Mouse (Mus musculus) hindbrain, embryonic 16.5 days (tissue): Measurements from ENCODE around the gene Fance. TPM values are rescaled to one million over a fixed set of nuclear protein-coding genes. Genes with fewer than 3 reads are reported as not detected.

ENCODE experiments used
- ATAC-seq: fragments of 200-750 bp; cut with Nextera tagmentation; 2 replicates; pipeline ENCODE4 v1.8.0; 2017; ENCODE audit warnings: moderate TSS enrichment, moderate library complexity
- H3K27ac ChIP-seq: fragments of 300-500 bp; sonication (generic); 2 replicates; pipeline ENCODE4 v1.5.1; 2014; ENCODE audit warnings: low read depth, mild to moderate bottlenecking, control low read depth, low read length, moderate library complexity
- H3K27me3 ChIP-seq: fragments of 300-500 bp; sonication (generic); replicated peaks from 2 replicates; pipeline ENCODE4 v1.6.1; 2014; ENCODE audit warnings: low read length; ENCODE audit not compliant: control insufficient read depth, insufficient read depth
- H3K36me3 ChIP-seq: fragments of 300-500 bp; sonication (generic); 2 replicates; pipeline ENCODE4 v1.6.1; 2014; ENCODE audit warnings: mild to moderate bottlenecking, low read length, moderate library complexity, mixed read lengths; ENCODE audit not compliant: control insufficient read depth, insufficient read depth
- H3K4me1 ChIP-seq: fragments of 300-500 bp; sonication (generic); 2 replicates; pipeline ENCODE4 v1.6.1; 2014; ENCODE audit warnings: low read depth, low read length; ENCODE audit not compliant: control insufficient read depth, insufficient read depth
- H3K4me2 ChIP-seq: fragments of 300-500 bp; sonication (generic); 2 replicates; pipeline ENCODE4 v1.6.1; 2014; ENCODE audit warnings: mild to moderate bottlenecking, low read length, control low read depth, moderate library complexity
- H3K4me3 ChIP-seq: fragments of 300-500 bp; sonication (generic); 2 replicates; pipeline ENCODE4 v1.5.1; 2014; ENCODE audit warnings: mild to moderate bottlenecking, low read length, control low read depth, moderate library complexity
- H3K9ac ChIP-seq: fragments of 300-500 bp; sonication (generic); 2 replicates; pipeline ENCODE4 v1.6.1; 2014; ENCODE audit warnings: low read depth, mild to moderate bottlenecking, control low read depth, low read length, moderate library complexity
- H3K9me3 ChIP-seq: fragments of 300-500 bp; sonication (generic); 2 replicates; pipeline ENCODE4 v1.6.1; 2014; ENCODE audit warnings: mild to moderate bottlenecking, low read length, moderate library complexity; ENCODE audit not compliant: control insufficient read depth
- WGBS: fragments of 180-500 bp; shearing (Covaris S2); extraction: QIAGEN DNeasy Blood & Tissue Kit; methylation state at CpG from one replicate; pipeline ENCODE4 v1.1.7; 2014; 5-methylcytosine and 5-hydroxymethylcytosine counted together
- polyA plus RNA-seq: library from polyadenylated mRNA; unstranded; fragments of >200 nt; fragmentation: Nextera tagmentation; extraction: Ambion mirVana; gene quantifications from 2 replicates; pipeline ENCODE4 v1.2.1, GENCODE M21; 2015

Gene Fance
- 25.0 and 25.7 TPM in 2 replicates for polyA plus RNA-seq

DNA sequence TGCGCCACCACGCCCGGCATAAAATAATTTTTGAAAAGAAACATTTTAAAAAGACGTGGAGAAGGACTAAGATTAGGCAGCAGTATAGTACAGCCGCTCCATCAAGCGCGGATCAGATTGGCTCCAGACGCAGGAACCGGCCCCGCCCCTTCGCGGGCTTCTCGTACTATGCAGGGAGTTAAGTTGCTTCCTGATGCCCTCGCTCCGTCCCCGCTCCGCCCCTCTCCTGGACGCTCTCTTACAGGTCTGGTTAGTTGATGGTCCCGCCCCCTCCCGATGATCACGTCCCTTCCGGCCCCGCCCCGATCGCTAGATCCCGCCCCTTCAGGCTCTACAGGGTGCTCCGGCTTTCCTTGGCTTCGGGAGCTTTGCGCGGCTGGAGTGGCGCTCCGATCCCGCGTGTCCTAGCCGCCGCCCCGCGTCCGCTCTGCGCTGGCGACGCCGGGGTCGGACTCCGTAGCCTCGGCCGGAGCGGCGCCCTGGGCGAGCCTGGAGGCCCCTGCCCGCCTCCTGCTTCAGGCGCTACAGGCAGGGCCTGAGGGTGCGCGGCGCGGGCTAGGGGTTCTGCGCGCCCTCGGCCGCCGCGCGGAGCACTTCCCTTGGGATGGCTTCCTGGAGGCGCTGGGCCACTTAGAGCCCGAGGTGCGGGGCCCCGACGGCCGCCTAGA is at the start of gene Fance:
Gene Fance, plus strand, starts transcription at position 308 of the 668 bp plus-strand sequence.
- Histone ChIP-seq H3K27ac (peak within 1 kb of the TSS; percentile 88), H3K4me2 (peak within 1 kb of the TSS; percentile 84), H3K27me3 (no peaks in the 10 kb centered on the region), H3K9me3 (no peaks in the 10 kb centered on the region), H3K4me3 (peak within 1 kb of the TSS; percentile 60), H3K36me3 (peaks cover 10% of the 10 kb centered on the region), H3K4me1 (peaks cover 15% of the 10 kb centered on the region), H3K9ac (peak within 1 kb of the TSS; percentile 80)
- ATAC-seq: peak; percentile 98
- WGBS: under 1% methylated on average over 67 of the region's 69 CpGs

DNA sequence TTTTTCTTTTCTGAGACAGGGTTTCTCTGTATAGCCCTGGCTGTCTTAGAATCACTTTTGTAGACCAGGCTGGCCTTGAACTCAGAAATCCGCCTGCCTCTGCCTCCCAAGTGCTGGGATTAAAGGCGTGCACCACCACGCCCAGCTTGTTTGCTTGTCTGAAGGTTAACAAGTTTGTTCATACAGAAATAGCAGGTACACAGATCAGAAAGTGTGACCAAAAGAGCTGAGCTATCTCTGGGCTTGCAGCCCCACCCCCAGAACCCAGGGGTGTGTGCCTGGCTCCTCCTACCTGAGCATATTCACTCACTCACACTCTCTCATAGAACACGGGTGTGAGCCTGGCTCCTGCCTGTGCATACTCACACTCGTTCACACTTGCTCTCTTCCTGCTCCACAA is 46.1 kb upstream of the Fance start:
- no peak overlapping the region for H3K27ac ChIP-seq
- no peak for ATAC-seq
- H3K9me3 ChIP-seq: no peaks in the 10 kb centered on the region
- no peak overlapping the region for H3K9ac ChIP-seq
- no peaks in the 10 kb centered on the region for H3K27me3 ChIP-seq
- no peaks in the 10 kb centered on the region; the same call in 1 of the 2 replicates for H3K4me1 ChIP-seq
- H3K36me3 ChIP-seq: no peaks in the 10 kb centered on the region
- H3K4me3 ChIP-seq: no peak overlapping the region
- 90% methylated on average over 5 of the region's 5 CpGs for WGBS
- H3K4me2 ChIP-seq: no peak overlapping the region

DNA sequence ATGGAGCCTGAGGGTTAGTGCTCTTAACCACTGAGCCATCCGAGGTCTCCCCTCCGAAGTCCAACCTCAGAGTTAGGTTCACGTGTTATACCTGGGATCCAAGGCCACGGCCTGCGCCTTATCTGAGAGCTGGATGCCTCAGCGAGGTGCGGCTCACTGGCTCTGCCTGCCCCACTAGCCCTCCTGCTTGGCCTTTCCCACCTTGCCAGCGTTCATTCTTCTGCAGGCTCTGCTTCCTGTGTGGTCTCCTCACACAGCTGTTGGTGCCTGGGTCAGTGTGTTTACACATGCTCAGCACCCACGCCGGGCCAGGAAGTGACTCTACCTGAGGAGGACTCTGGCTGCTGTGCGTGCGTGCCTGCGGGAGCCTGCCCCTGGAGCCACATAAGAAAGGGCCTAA is 43.2 kb upstream of the Fance start:
- no peaks in the 10 kb centered on the region for H3K4me1 ChIP-seq
- H3K9me3 ChIP-seq: no peaks in the 10 kb centered on the region
- 86% methylated on average over 13 of the region's 13 CpGs for WGBS
- no peak overlapping the region; the same call in 1 of the 2 replicates for H3K9ac ChIP-seq
- no peak overlapping the region for H3K27ac ChIP-seq
- no peaks in the 10 kb centered on the region for H3K27me3 ChIP-seq
- no peaks in the 10 kb centered on the region for H3K36me3 ChIP-seq
- ATAC-seq: no peak
- H3K4me2 ChIP-seq: no peak overlapping the region
- H3K4me3 ChIP-seq: no peak overlapping the region

DNA sequence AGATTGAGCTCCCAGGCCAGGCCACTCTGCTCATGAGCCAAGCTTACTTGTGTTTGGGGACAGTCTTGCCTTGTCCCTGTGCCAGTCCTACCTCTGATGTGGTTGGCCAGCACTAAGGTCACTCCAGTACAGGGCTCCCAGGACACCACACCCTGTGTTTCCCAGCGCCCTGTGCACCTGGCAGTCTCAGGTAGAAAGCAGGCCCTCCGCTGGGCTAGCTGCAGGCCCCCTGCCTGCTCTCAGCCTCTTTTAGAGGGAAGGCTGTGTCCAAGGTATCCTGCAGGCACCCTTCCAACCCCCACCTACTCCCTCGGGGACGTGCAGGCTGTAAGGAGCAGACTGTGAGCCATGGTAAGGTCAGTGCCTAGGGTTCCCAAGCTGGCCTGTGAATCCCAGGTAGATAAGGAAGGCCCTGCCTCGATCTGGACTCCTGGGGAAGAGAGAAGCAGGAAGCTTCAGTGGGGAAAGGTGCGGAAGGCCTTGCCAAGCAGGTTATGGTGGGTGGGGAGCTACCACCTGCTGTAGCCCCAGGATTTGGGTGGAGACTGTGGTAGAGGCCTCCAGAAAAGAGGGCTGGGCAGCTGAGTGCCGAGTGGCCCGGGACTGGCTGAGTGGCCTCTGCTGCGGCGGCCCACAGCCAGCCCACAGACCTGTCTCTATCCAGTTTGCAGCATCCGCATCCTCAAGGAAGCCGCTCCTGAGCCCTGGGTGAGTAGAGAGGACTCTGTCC is 41.6 kb upstream of the Fance start:
- no peak for ATAC-seq
- Histone ChIP-seq H3K27me3 (no peaks in the 10 kb centered on the region), H3K4me3 (no peak overlapping the region), H3K4me2 (no peak overlapping the region), H3K9ac (no peak overlapping the region; the same call in 1 of the 2 replicates), H3K27ac (no peak overlapping the region), H3K36me3 (no peaks in the 10 kb centered on the region), H3K4me1 (no peaks in the 10 kb centered on the region), H3K9me3 (no peaks in the 10 kb centered on the region)
- 84% methylated on average over 12 of the region's 12 CpGs for WGBS

DNA sequence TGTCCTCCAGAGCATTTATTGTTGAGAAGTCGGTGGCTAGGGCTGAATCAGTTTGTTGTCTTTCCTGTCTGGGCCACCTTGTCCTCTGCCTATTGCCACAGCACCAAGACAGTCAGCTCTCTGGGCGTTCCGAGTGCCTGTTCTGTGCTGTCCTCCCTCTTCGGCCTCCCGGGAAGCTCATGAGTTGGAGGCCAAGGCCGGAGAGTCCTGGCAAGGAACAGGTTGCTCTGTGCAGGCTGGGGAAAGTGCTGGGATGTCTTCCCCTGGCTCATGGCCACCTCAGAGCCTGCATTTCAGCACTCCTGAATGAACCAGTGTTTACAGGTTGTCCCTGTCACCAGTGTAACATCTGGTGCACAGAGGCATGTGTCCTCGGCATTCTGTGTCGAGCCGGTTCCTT is 41.0 kb upstream of the Fance start:
- no peak for ATAC-seq

DNA sequence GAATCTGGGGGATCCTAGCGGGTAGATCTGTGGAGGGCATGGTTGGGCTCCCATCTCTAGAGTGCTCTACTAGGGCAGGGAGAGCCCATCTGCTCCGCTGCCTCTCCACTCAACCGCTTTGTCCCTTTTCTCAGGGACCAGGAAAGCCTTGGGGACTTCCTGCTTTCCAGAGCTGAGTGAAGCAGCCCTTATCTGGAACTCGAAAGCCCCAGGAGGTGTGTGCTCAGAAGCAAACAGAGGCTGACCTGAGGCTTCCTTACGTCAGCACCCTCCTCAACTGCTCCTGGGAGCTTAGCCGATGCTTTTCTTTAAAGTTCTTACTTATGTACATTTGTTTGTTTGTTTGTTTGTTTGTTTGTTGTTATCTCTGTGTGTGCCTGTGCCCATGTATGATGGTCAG is 40.5 kb upstream of the Fance start:
- 79% methylated on average over 6 of the region's 6 CpGs for WGBS

More for the DNA sequence above, 41.0 kb upstream of the Fance start:
- H3K4me1 ChIP-seq: peaks cover 4% of the 10 kb centered on the region; the same call in 1 of the 2 replicates
- no peaks in the 10 kb centered on the region for H3K9me3 ChIP-seq
- 89% methylated on average over 9 of the region's 9 CpGs for WGBS
- H3K27ac ChIP-seq: no peak overlapping the region
- no peak overlapping the region; the same call in 1 of the 2 replicates for H3K9ac ChIP-seq
- H3K4me2 ChIP-seq: no peak overlapping the region
- no peaks in the 10 kb centered on the region for H3K36me3 ChIP-seq
- H3K4me3 ChIP-seq: no peak overlapping the region
- H3K27me3 ChIP-seq: no peaks in the 10 kb centered on the region

DNA sequence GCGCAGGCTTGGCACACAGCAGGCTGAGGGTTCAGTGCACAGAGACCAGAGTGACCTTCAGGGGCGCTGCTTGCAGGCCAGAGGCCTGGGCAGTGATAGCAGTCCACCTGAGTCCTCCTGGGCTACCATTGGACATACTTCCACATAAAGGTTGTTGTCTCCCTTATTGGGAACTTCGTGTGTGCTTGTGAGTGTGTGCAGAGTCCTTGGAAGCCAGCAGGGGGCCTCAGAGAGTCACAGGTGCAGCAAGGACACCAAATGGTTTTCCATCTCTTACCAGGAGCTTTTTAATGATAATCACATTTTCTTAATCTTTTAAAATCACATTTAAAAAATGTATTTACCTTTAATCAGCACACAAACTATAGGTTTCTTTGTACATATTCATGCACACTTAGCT is 38.6 kb upstream of the Fance start:
- Histone ChIP-seq H3K9me3 (no peaks in the 10 kb centered on the region), H3K36me3 (no peaks in the 10 kb centered on the region), H3K4me2 (no peak overlapping the region), H3K4me1 (peaks cover 13% of the 10 kb centered on the region; the same call in 1 of the 2 replicates), H3K27ac (no peak overlapping the region), H3K9ac (no peak overlapping the region), H3K27me3 (no peaks in the 10 kb centered on the region), H3K4me3 (no peak overlapping the region)
- no peak for ATAC-seq
- WGBS: 77% methylated on average over 3 of the region's 3 CpGs

More for the DNA sequence above, 40.5 kb upstream of the Fance start:
- peaks cover 8% of the 10 kb centered on the region; the same call in 1 of the 2 replicates for H3K4me1 ChIP-seq
- H3K4me2 ChIP-seq: no peak overlapping the region
- H3K9me3 ChIP-seq: no peaks in the 10 kb centered on the region
- H3K27me3 ChIP-seq: no peaks in the 10 kb centered on the region
- H3K9ac ChIP-seq: no peak overlapping the region; the same call in 1 of the 2 replicates
- no peak overlapping the region for H3K4me3 ChIP-seq
- no peak overlapping the region for H3K27ac ChIP-seq
- no peak for ATAC-seq
- no peaks in the 10 kb centered on the region for H3K36me3 ChIP-seq

DNA sequence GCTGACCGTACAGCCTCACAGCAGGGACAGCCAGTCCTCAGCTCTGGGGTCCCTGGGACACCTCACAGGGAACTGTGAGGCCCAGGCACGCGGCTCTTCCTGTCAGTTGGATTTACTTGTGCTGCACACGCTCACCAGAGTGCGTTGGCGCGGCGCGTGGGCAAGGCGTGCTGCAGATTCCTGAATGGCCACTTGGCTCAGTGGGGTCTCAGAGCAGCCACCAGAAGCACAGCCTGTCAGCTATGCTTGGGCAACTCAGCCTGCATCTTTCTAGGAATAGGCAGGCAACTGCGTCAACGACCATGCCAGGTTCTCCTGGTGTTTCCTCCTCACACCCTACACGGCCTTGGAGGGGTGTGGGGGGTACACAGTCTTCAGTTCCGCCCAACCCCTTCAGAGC is 36.1 kb upstream of the Fance start:
- Histone ChIP-seq H3K4me3 (no peak overlapping the region), H3K4me2 (no peak overlapping the region), H3K9me3 (no peaks in the 10 kb centered on the region), H3K36me3 (no peaks in the 10 kb centered on the region), H3K9ac (no peak overlapping the region), H3K27me3 (no peaks in the 10 kb centered on the region), H3K4me1 (peaks cover 18% of the 10 kb centered on the region; the same call in 1 of the 2 replicates), H3K27ac (no peak overlapping the region)
- whole genome bisulfite sequencing: 68% methylated on average over 14 of the region's 14 CpGs
- no peak for ATAC-seq

DNA sequence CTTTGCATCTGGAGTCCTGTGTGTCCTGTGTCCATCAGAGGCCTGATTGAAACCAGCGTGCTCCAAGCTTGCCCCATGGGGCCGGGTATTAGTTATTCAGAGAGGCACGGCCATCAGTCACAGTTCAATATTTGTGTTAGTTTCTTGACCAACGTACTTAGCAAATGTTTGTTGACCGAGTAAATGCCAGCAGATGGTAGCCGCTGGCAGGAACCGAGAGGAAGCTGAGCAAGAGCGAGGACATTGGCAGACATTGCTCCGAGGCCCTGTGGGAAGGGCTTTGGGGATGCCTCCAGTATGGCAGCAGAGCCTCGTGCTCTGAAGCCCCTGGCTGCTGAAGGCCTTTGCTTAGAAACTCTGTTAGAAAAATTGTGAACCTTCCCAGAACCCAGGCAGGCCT is 35.6 kb upstream of the Fance start:
- Histone ChIP-seq H3K9me3 (no peaks in the 10 kb centered on the region), H3K4me3 (no peak overlapping the region), H3K27ac (no peak overlapping the region), H3K9ac (no peak overlapping the region), H3K36me3 (no peaks in the 10 kb centered on the region), H3K27me3 (no peaks in the 10 kb centered on the region), H3K4me1 (peaks cover 18% of the 10 kb centered on the region; the same call in 1 of the 2 replicates), H3K4me2 (no peak overlapping the region)
- no peak for ATAC-seq
- 62% methylated on average over 10 of the region's 10 CpGs for WGBS
